Comparison of ENCODE assay signal across 14 mouse cellular contexts in genomic region chr17:80840896-80841295, GRCm38 (mm10).
"Had no signal": no experiment of that assay in that cellular context is flagged by ENCODE, and none has a peak within 500 bp of the region (broad histone marks: within the 10 kb centered on the region; RNA-seq: fewer than 3 reads in every experiment).

No protein-coding gene starts in this region.

- H3K9me3 ChIP-seq: kidney, embryonic 15.5 days; liver, embryonic 13.5 days; stomach, embryonic 15.5 days had no signal

- H3K4me2 ChIP-seq: kidney, embryonic 15.5 days; liver, embryonic 13.5 days; midbrain, embryonic 11.5 days; stomach, embryonic 15.5 days had no signal

- H3K27me3 ChIP-seq: kidney, embryonic 15.5 days; liver, embryonic 13.5 days; stomach, embryonic 15.5 days had no signal

- H3K27ac ChIP-seq: kidney, embryonic 15.5 days; liver, embryonic 13.5 days; stomach, embryonic 15.5 days had no signal

- H3K9ac ChIP-seq: kidney, embryonic 15.5 days; liver, embryonic 13.5 days; stomach, embryonic 15.5 days had no signal

- DNase-seq: kidney, postnatal 14 days; kidney, postnatal 4 days; liver, embryonic 13.5 days; lung, adult 2 months; lung, postnatal 14 days; lung, postnatal 4 days; midbrain, embryonic 14.5 days; right cerebral cortex, postnatal 14 days; spleen, adult 18-20 months; thymus, adult 18-20 months; thymus, postnatal 36 days had no signal

- H3K4me1 ChIP-seq: kidney, embryonic 15.5 days; liver, embryonic 13.5 days; stomach, embryonic 15.5 days had no signal

- H3K4me3 ChIP-seq: kidney, embryonic 15.5 days; liver, embryonic 13.5 days; stomach, embryonic 15.5 days had no signal

- H3K36me3 ChIP-seq: kidney, embryonic 15.5 days; liver, embryonic 13.5 days; stomach, embryonic 15.5 days had no signal
